Comparison of ENCODE assay signal across 8 mouse cellular contexts in the genomic region with DNA sequence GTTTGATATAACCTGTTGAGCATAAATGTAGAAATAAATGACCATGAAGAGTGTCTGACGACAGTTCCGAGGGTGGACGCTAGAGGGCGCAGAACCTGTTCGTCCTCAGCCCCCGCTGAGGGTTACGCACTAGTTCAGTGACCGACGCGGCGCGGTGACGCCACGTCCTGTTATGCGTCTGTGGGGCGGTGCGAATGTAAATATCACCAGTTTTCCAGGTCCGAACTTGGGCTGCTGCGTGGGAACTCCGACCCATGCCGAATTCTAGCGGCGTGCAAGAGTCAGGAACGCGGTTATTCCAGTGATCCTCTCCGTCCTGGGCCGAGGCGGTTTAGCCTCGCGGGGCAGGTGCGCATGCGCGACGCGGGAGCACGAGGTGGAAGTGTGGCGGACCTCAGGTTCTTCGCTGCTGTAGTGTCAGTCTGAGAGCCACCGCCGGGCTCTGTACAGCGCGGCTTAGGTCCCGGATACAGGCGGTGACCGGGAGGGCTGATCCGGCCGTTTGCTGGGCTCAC. TPM values are rescaled to one million over a fixed set of nuclear protein-coding genes. Genes with fewer than 3 reads are reported as not detected.
A peak's percentile ranks its signal among the peaks of the same experiment; 100 is the strongest.
DNase-seq lines count a peak whose midpoint lies in the region; ATAC-seq and TF ChIP-seq lines count a peak whose summit lies in the region.

A gene (plus strand): TSS at position 203 of the 515 bp plus-strand sequence.

- intact Hi-C loops in heart, postnatal 36 days (cut with DNase I) = loop anchor here (2.0 kb wide), 1 partner anchor 17 kb away; no protein-coding TSS in a partner anchor

- H3K4me1 ChIP-seq in forebrain, embryonic 15.5 days = peaks cover 18% of the 10 kb centered on the region
- H3K4me1 ChIP-seq in lung, embryonic 14.5 days (ENCODE audit: insufficient read depth) = no peaks in the 10 kb centered on the region
- H3K4me1 ChIP-seq in olfactory bulb, adult 2 months (ENCODE audit: control insufficient read depth, insufficient read depth, low read length) = peaks cover 7% of the 10 kb centered on the region; the same call in 1 of the 2 replicates
- H3K4me1 ChIP-seq in thymus, adult 2 months (replicated peaks; ENCODE audit: control insufficient read depth, insufficient read depth, low read length) = peaks cover 11% of the 10 kb centered on the region

- TF ChIP-seq POLR2A in olfactory bulb, adult 2 months (IDR thresholded peaks at IDR 0.05; ENCODE audit: insufficient read depth, low read depth, low read length) = peak; percentile 78; the same call in 1 of the 2 replicates
- TF ChIP-seq POLR2A in thymus, adult 2 months (IDR thresholded peaks at IDR 0.05; ENCODE audit: control insufficient read depth, extremely low read depth, insufficient read depth, low read length, poor library complexity) = peak; percentile 53; the same call in 1 of the 2 replicates

- peak; percentile 96 for DNase-seq in ES-CJ7 (ENCODE audit: low read depth, low spot score)
- DNase-seq in cerebellum, adult 11 months = peak; percentile 94
- peak; percentile 97 to 98 for DNase-seq in heart, postnatal 36 days
- DNase-seq in layer of hippocampus, adult 2 months (ENCODE audit: low spot score in 2 of 2) = peak; percentile 95 to 98
- peak; percentile 99 for DNase-seq in lung, embryonic 14.5 days
- DNase-seq in thymus, adult 2 months = peak; percentile 95

- peak within 1 kb of the TSS; percentile 83 for H3K4me2 ChIP-seq in forebrain, embryonic 15.5 days (replicated peaks)
- peak within 1 kb of the TSS; percentile 74 for H3K4me2 ChIP-seq in lung, embryonic 14.5 days

- peak within 1 kb of the TSS; percentile 70 for H3K4me3 ChIP-seq in forebrain, embryonic 15.5 days
- H3K4me3 ChIP-seq in layer of hippocampus, adult 2 months = peak within 1 kb of the TSS; percentile 96
- H3K4me3 ChIP-seq in lung, embryonic 14.5 days (ENCODE audit: low read depth, low read length) = peak within 1 kb of the TSS; percentile 61
- peak within 1 kb of the TSS; percentile 81 for H3K4me3 ChIP-seq in olfactory bulb, adult 2 months (ENCODE audit: insufficient read depth, low read depth, low read length)
- H3K4me3 ChIP-seq in thymus, adult 2 months (ENCODE audit: control insufficient read depth, insufficient read depth, low read length) = peak within 1 kb of the TSS; percentile 63

- no peaks in the 10 kb centered on the region for H3K9me3 ChIP-seq in forebrain, embryonic 15.5 days
- no peaks in the 10 kb centered on the region for H3K9me3 ChIP-seq in lung, embryonic 14.5 days (ENCODE audit: low read depth, low read length)

- peaks cover 13% of the 10 kb centered on the region for H3K36me3 ChIP-seq in forebrain, embryonic 15.5 days
- H3K36me3 ChIP-seq in lung, embryonic 14.5 days (ENCODE audit: insufficient read depth) = peaks cover 22% of the 10 kb centered on the region
- peaks cover 13% of the 10 kb centered on the region for H3K36me3 ChIP-seq in thymus, adult 2 months (ENCODE audit: control insufficient read depth, insufficient read depth, low read length)

- peak within 1 kb of the TSS; percentile 64 for H3K9ac ChIP-seq in forebrain, embryonic 15.5 days (replicated peaks)
- H3K9ac ChIP-seq in lung, embryonic 14.5 days = peak within 1 kb of the TSS; percentile 70

- H3K27me3 ChIP-seq in forebrain, embryonic 15.5 days = no peaks in the 10 kb centered on the region
- no peaks in the 10 kb centered on the region for H3K27me3 ChIP-seq in lung, embryonic 14.5 days (ENCODE audit: insufficient read depth, low read length)
- no peaks in the 10 kb centered on the region for H3K27me3 ChIP-seq in thymus, adult 2 months (ENCODE audit: control insufficient read depth, insufficient read depth, low read length)

- peak; percentile 97 for TF ChIP-seq CTCF in layer of hippocampus, adult 2 months (conservative IDR thresholded peaks at IDR 0.05)
- TF ChIP-seq CTCF in lung, embryonic 14.5 days (IDR thresholded peaks at IDR 0.05; ENCODE audit: low read depth) = peak; percentile 98
- TF ChIP-seq CTCF in olfactory bulb, adult 2 months (IDR thresholded peaks at IDR 0.05; ENCODE audit: insufficient read depth, low read depth, low read length) = peak; percentile 87
- peak; percentile 95 for TF ChIP-seq CTCF in thymus, adult 2 months (IDR thresholded peaks at IDR 0.05; ENCODE audit: borderline replicate concordance, control insufficient read depth, extremely low read depth, insufficient read depth, low read length, poor library complexity)

- peak within 1 kb of the TSS; percentile 91 for H3K27ac ChIP-seq in forebrain, embryonic 15.5 days (replicated peaks)
- H3K27ac ChIP-seq in layer of hippocampus, adult 2 months = peak within 1 kb of the TSS; percentile 100
- peak within 1 kb of the TSS; percentile 97 for H3K27ac ChIP-seq in lung, embryonic 14.5 days (ENCODE audit: low read depth)
- peak within 1 kb of the TSS; percentile 95 for H3K27ac ChIP-seq in olfactory bulb, adult 2 months (ENCODE audit: insufficient read depth, low read depth, low read length)
- H3K27ac ChIP-seq in thymus, adult 2 months (ENCODE audit: control insufficient read depth, insufficient read depth, low read length) = peak within 1 kb of the TSS; percentile 41

- under 1% methylated on average over 47 of the region's 47 CpGs for WGBS in forebrain, embryonic 15.5 days
- WGBS in lung, embryonic 14.5 days = under 1% methylated on average over 47 of the region's 47 CpGs
- WGBS in olfactory bulb, adult 2 months = under 1% methylated on average over 47 of the region's 47 CpGs
- WGBS in thymus, adult 2 months = under 1% methylated on average over 47 of the region's 47 CpGs

- peak; percentile 96 for ATAC-seq in forebrain, embryonic 15.5 days (replicated peaks)
- peak; percentile 97 for ATAC-seq in lung, embryonic 14.5 days (ENCODE audit: insufficient read depth)

RNA-seq across cellular contexts. Expression of the gene that starts here (rescaled TPM):
- polyA plus RNA-seq in forebrain, embryonic 15.5 days (2015; fragmentation: Nextera tagmentation; extraction: Ambion mirVana) = 50.1 and 59.7 TPM in 2 replicates
- total RNA-seq in heart, postnatal 36 days (2021) = 10 to 100 TPM; 27.1 to 30.3 TPM
- 10 to 100 TPM; 30.5 to 31.7 TPM for total RNA-seq in layer of hippocampus, adult 2 months (2021)
- 51.4 and 60.1 TPM in 2 replicates for polyA plus RNA-seq in lung, embryonic 14.5 days (2014; fragmentation: Nextera tagmentation; extraction: Ambion mirVana)
- not detected in 2 replicates for polyA plus RNA-seq in olfactory bulb, adult 2 months (2012; ENCODE audit: insufficient read depth, insufficient read length, low replicate concordance, missing spikeins)
- polyA plus RNA-seq in thymus, adult 2 months (2012; rRNA removed) = 7.2 and 7.5 TPM in 2 replicates

Comparison
In these comparisons a context has a peak if more than half of its experiments do, and no peak if none do; other contexts are left out.
1. Peak in every context shown above with its lines: DNase-seq, ATAC-seq, H3K4me3 ChIP-seq and H3K27ac ChIP-seq.
2. H3K27ac ChIP-seq: peak in every context shown above with its lines; median percentile 100 in layer of hippocampus, adult 2 months; 97 in lung, embryonic 14.5 days; 95 in olfactory bulb, adult 2 months; 91 in forebrain, embryonic 15.5 days; 41 in thymus, adult 2 months.